Mouse (Mus musculus): ENCODE data around the gene Cemip2. TPM values are rescaled to one million over a fixed set of nuclear protein-coding genes. Genes with fewer than 3 reads are reported as not detected.

Gene Cemip2
- 16.3 TPM for polyA plus RNA-seq (2014; fragmentation: Illumina TruSeq; extraction: RNeasy Lipid Tissue Mini Kit (QIAGEN cat#74804); ENCODE audit: insufficient read depth, low read depth, low replicate concordance)

GRCm38 (mm10) chr19:21778147-21778917 is at the start of gene Cemip2:
Gene Cemip2 (plus strand): TSS chr19:21778342.

Other genes starting within 250 kb of the Cemip2 start
- gene 1110059E24Rik, start 125.4 kb upstream of the Cemip2 start, polyA plus RNA-seq (2014; fragmentation: Illumina TruSeq; extraction: RNeasy Lipid Tissue Mini Kit (QIAGEN cat#74804); ENCODE audit: insufficient read depth, low read depth, low replicate concordance) = 41.7 TPM
- gene Abhd17b, start 125.2 kb upstream of the Cemip2 start, polyA plus RNA-seq (2014; fragmentation: Illumina TruSeq; extraction: RNeasy Lipid Tissue Mini Kit (QIAGEN cat#74804); ENCODE audit: insufficient read depth, low read depth, low replicate concordance) = 22.2 TPM